Mouse (Mus musculus) CD4-positive helper T cell, adult 2 months (primary cell): ENCODE data around the gene Vps25.
A peak's percentile ranks its signal among the peaks of the same experiment; 100 is the strongest.

Experiments used
- DNase-seq: peaks from one replicate; pipeline ENCODE4 v3.0.0-alpha.2; 2012; ENCODE audit warnings: low read depth, missing footprints, low spot score

Gene Vps25

DNA sequence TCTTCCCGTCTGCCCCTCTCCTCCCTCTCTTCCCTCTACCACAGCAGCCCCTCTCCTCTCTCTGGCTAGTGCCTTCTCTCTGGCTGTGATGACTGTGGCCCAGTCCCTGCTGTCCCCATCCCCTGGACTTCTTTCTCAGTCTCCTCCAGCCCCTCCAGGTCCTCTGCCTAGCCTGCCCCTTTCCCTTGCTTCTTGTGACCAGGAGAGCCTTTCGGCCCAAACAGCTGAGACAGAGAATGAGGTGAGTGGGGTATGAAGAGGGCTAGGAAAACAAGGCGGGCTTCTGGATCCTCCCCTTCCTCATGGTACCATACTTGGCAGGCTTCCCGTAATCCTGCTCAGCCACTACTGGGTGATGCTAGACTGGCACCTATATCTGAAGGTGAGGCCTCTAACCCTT lies 21.8 kb downstream of the Vps25 start:
- DNase-seq: no peak

DNA sequence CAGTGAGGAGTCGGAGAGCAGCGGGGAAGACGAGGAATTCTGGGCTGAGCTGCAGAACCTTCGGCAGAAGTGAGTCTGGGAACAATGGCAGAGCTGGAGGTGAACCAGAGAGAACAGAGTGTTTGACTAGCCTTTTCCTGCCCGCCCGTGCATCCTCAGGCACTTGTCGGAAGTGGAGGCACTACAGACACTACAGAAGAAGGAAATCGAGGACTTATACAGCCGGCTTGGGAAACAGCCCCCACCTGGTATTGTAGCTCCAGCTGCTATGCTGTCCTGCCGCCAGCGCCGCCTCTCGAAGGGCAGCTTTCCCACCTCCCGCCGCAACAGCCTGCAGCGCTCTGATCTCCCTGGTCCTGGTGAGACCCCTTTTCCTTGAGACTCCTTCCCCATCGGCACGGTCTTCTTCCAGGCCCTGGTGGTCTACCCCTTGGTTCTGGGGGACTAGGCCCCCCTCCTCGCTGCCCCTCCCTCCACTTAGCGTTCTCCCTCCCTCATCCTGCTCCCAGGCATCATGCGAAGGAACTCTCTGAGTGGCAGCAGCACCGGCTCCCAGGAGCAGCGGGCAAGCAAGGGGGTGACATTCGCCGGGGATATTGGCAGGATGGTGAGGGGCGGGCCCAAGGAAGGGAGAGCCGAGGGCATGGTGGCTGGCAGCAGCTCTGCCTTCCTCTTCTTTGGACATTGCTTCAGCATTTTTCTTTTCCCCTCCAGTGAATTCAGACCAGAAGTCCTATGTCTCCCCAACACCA lies 23.0 kb downstream of the Vps25 start:
- no peak for DNase-seq

DNA sequence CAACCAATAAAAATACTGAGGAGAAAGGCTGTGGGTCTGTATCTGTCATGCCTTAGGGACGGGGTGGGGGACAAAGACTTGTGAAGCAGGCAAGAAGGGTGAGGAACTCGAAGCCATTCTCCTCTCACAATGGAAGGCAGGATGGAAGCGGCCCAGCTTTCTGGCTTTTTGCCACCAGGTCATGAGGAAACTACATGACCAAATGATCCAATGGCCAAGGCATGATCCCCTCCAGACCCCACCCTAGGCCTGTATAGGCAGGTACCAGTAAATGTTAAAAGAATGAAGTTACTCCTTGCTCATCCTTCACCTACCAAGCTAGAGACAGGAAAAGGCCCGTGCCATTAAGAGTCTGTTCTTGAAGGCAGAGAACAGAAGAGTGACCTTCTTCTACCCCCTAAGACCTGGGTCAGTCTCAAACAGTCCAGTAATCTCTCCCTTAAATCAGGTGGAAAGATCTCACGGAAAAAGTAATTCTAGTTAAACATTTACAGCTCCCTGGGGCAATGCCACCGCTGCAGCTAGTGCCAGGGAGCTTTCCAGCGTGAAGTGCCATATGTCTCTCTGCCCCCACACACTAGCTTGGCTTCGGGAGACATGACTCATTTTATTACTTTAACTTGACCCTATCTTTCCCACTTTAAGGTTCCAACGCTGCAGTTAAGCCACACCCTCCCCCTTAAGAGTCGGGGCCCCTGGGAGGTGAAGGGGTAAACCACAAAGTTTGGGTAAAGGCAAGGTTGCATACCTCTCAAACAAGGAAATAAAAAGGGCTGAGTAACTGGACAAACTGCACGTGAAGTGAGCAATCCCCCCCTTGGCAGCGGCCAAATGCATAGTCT lies 24.1 kb downstream of the Vps25 start:
- no peak for DNase-seq

DNA sequence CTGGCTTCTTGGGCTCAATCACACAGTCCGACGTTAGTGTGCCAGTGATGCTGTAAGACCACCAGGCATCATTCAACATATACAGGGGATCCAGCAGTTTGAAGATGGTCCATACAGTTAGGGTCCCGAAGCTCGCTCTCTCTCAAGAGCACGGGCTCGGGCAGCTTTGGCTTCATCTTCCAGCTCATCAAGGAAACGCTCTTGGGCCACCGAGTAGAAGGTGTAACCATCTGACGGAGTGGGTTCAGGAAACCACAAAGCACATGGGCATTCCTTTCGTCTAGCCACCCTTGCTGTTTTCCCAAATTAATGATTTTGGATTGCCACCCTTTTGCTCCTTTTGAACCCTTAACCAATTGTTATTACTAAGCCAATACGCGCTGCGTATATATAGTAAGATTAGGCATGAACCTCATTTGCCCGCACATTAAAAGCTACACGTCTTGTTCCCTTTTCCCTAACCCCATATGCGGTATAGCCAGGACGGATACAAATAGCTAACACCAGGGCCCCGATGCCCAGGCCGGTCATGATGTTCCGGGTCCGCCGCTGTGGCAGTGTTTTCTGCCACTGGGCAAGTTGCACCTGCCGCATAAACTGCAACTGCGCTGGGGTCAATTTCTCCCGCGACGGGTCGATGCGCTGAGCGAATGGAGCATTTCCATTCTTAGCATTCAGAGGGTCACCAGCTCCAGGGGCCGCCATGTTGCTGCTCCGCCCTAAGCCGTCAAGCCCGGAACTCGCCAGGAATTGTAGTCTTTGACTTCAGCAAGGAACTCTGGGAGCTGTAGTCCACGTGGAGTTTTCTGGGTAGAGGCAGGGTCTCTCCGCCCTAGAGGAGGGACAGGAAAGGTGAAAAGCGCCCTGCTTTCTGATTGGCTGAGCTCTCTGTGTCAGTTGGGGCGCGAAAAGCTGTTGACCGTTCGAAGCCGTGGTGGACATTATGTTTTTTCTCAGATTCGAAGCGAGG lies 25.0 kb downstream of the Vps25 start, which contains the start of the genes Cntd1 and Coa3:
Gene Cntd1, plus strand, starts transcription at position 790 of the 970 bp plus-strand sequence.
Gene Coa3, minus strand, starts transcription at position 892 of the 970 bp plus-strand sequence.
- peak; percentile 88 for DNase-seq

DNA sequence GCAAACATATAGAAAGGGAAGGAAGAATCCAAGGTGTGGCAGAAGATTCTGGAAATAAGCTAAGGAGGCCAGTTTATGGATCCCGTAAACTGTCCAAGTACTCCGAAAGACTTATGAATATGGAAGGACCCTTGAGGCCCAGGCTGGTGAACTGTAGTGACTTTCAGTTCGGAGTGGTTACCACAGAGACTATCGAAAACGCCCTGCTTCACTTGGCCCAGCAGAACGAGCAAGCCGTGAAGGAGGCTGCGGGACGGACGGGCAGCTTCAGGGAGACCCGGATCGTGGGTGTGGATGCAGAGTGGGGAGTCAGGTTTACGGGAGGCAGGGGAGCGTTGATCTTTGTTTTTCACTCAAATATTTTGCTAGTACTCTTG lies 25.7 kb downstream of the Vps25 start:
- DNase-seq: no peak

DNA sequence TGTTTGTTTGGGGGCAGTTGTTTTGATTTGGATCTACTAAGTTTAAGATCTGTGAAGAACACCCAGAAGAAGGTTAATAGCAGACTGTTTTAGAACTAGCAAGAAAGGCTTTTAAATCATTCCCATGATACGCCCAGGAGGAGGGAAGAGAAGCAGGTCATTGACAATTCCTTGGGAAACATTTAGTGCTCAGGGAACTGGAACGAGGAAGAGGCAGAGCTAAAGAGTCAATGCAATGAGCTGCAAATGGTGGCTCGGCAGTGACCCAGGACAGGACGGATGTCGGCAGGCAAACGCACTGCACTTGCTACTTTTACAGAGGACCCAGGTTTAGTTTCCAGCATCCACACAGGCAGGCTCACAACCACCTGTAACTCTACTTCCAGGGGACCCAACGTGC lies 27.3 kb downstream of the Vps25 start:
- DNase-seq: no peak

DNA sequence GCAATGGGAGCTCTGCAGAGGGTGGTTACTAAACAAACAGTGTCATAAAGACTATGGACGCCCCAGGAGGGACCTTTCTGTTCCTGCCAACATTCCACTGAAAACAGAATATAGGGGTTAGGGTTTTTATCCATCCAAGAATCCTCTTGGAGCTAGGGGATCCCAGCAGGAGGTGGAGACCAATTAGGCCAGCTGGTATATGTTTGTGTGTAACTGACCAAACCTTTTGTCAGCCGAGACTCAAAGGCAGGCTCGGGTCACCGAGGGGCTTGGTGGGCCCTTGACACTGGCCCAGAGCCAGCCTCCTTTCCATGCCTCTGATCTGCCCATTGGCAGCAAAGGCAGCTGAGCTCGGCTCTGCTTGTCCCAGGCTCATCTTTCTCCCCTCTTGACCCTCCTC lies 29.4 kb downstream of the Vps25 start:
- no peak for DNase-seq

DNA sequence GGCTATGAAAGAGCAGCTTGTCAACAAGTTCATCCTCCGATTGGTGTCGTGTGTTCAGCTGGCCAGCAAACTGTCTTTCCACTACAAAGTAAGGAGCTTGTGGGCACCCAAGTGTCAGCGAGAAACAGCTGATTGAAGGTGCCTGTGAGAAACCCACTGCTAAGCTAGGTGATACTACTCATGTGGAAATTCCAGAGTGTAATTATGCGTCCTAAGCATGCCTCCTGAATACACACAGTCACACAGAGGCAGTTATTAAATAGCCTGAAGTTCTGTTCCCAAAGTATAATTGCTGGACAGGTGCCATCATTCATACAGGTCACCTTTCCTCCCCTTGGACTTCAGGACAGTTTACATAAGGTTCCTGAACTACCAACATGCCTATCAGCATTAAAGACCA lies 30.3 kb downstream of the Vps25 start:
- DNase-seq: no peak

DNA sequence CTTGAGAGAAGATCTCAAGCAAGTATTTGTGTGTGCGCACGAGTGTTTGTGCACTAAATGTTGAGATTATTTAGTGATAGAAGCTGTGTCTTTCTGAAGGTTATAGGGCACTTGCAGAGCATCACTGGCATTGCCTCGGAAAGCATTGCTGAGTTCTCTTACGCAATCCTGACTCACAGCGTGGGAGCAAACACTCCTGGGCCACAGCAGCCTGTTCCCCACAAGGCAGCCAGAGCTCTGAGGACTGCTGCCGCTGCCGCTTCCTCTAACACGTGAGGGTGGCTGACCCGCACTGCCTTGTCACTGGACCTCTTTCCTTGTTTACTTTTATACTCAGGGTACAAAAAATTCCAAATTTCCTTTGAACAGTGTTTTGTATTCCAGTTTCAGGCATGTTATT lies 33.8 kb downstream of the Vps25 start:
- no peak for DNase-seq

DNA sequence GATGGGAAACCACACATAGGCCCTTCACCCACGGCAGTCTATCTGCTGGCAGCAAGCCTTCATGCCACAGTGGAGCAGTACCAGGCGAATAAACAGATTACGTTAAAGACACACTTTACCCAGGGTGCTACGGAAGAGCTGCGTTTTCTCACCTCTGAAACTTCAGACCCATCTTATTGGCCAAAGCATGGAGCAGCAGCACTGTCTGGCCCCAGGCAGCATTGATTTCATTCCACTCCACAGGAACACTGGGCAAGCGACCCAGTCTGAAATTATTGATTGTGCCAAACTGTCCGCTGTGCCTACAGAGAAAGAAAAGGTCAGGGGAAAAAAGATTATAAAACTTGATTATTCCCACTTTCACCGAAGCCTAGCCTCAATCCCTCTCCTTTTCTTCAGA lies 37.7 kb downstream of the Vps25 start:
- DNase-seq: no peak

DNA sequence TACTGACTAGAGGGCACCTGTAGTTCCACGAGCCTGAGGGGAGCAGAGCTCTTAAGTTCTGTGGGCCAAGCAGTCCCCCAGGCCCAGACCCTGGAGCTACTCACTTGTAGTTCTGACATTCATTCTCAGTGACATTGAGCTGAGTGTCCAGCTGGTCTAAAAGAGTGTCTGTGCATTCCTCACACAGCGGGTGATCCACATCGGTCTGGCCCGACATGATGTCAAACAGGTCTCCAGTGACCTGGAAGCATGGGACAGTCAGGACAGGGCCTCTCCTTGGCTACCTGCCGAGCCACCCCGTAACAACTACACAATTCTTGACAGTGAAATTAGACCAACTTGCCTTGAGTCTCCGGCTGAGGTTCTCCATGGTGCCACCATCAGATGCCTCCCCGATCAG lies 41.7 kb downstream of the Vps25 start:
- no peak for DNase-seq

DNA sequence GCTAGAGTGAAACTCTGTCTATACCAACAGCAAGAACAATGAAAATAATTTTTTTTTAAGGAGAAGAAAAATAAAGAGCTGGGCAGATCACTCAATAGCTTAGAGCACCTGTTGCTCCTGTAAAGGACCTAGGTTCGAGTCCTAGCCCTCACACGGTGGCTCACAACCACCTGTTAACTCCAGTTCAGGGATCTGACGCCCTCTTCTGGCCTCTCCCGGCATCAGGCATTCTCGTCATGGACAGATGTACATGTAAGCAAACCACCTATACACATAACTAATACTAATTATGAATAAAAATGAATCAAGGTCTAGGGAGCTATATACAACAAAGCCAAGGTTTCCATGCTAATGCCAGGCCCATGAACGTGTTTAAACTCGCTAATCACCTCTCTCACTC lies 47.4 kb downstream of the Vps25 start:
- no peak for DNase-seq

DNA sequence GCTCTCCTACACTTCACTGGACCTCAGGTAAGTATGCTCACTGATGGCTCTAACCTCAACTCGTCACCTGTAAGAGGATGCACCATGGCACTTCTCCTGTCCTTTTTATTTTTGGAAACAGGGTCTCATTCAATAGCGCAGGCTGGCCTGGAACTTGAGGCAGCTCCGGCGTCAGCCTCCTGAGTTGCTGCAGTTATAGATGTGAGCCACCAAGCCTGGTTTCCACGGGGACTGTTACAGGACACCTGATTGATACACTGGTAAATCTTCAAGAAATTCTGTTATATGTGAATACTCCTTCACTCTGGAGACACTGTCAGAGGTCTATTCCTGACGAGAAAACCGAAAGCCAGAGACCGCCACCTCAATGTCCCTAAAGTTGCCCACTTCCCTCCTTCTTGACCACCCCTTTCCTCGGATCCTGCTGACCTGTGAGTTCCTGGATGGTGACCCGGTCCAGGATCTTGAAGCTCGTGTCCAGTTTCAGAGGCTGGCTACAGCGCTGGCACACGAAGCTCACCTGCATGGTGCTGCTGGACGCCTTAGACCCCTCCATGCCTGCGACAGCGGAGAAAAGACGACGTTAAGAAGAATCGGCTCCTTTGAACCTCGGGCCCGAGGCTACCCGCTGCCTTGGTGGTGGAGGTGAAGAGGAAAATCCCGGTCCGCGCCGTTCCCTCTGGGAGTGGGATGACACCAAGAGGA lies 47.9 kb downstream of the Vps25 start:
- no peak for DNase-seq

DNA sequence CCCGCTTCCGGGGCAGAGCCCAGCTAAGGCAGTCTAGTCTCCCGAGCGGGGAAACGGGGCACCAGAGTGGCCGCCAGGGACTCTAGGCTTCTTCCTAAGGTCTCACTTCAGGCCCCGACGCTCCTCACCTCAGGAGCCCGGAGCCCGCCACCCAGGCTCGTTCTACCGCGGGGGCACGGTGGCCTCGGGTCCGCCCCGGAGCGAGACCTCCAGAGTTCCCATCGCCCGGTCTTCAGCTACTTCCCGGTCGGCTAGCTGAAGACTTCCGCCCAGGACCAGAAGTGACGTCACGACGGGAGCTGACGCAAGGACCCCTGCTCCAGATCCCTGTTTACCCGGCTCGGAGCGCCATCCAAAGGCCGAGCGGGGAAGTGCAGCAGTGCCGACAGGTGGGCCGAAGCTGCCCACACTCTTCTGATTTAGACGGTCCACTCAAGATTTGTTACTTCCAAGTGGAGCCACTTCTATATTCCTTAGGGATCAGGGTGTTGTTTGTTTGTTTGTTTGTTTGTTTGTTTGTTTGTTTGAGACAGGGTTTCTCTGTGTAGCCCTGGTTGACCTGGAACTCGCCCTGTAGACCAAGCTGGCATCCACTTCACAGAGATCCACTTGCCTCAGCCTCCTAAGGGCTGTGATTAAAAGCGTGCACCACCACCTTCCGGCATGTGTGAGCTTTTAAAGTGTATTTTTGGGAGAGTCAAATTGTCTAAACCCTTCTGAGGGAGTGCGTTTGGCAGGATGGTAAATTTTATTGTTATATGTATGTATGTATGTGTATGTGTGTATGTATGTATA lies 48.7 kb downstream of the Vps25 start, which contains the start of gene Becn1:
Gene Becn1, minus strand, starts transcription at position 283 of the 795 bp plus-strand sequence.
- peak; percentile 92 for DNase-seq

DNA sequence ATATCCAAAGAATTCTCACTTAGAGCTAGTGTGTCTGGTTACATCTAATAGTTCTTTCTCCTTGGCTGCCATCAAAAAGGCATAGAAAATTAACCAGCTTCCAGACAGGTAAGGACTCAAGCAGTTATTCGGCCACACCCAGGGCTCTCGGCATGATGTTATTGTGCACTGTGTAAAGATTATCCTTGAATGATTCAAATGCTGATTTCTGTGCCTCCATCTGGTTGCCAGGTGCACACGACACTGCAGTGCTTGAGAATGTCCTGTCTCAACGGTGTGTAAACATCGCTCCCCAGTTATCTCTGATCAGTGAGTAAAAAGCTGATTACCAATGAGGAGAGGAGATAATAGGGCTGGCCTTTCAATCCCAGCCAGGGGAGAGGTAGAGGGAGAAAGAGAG lies 54.2 kb downstream of the Vps25 start:
- no peak for DNase-seq
